ENCODE assay signal across 16 mouse cellular contexts in the genomic region with DNA sequence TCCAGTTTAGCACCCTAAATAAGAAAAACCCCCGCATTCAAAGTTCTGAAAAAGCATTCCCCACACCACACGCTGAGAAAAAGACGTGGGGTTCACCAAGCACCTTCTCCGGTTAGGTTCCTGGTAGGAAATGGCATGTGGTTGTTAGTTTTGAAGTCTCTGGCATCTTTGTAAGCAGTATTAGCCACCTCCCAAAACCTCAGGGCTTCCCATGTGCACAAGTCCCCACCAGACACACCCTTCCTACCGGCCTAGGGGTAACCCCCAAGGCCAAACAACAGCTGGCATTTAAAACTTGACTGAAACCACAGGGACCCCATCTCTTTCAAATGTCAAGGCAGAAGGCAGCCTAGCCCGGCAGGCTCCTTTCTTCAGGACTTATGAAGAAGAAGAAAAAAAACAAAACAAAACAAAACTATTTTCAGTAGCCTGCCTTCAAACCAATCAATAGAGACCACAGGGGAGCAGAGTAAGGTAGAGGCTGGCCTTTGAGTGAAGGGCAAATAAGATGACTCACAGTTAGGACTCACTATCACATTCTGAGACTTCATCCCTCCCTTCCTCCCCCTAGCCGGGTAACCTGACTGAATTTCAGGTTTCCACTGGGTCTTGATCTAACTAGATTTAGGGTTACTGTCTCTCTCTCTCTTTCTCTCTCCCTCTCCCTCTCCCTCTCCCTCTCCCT.
DNase-seq lines count a peak whose midpoint lies in the region; ATAC-seq lines count a peak whose summit lies in the region.
"Had no signal": no experiment of that assay in that cellular context is flagged by ENCODE, and none has a peak within 500 bp of the region (broad histone marks: within the 10 kb centered on the region; RNA-seq: fewer than 3 reads in every experiment).

No protein-coding gene starts in this region.

- peaks cover 52% of the 10 kb centered on the region for H3K4me1 ChIP-seq in embryonic facial prominence, embryonic 12.5 days

- intact Hi-C loops in heart, postnatal 36 days (cut with DNase I) = loop anchor here (5.0 kb wide), 1 partner anchor 39 kb away; no protein-coding TSS in a partner anchor

- peak; percentile 78 for ATAC-seq in CD4-positive, CD25-positive, alpha-beta regulatory T cell, adult 4 months
- ATAC-seq in embryonic facial prominence, embryonic 12.5 days (ENCODE audit: insufficient number of reproducible peaks, insufficient read depth, low FRiP score, low TSS enrichment) = no peak
- ATAC-seq in neutrophil, adult 5-6 weeks (ENCODE audit: extremely low read depth, insufficient number of reproducible peaks, low FRiP score, poor library complexity, severe bottlenecking) = peak; percentile 37; the same call in 1 of the 2 replicates
- ATAC-seq: intestine, embryonic 16.5 days had no signal

- no peaks in the 10 kb centered on the region for H3K27me3 ChIP-seq in embryonic facial prominence, embryonic 12.5 days
- H3K27me3 ChIP-seq: forebrain, embryonic 13.5 days; heart, embryonic 15.5 days had no signal

- 0 out of 2 replicates have a peak overlapping the region, but pooled peaks have one; percentile 84 for H3K27ac ChIP-seq in embryonic facial prominence, embryonic 12.5 days
- H3K27ac ChIP-seq: forebrain, embryonic 13.5 days; heart, embryonic 15.5 days; liver, embryonic 14.5 days; macrophage had no signal

- WGBS in embryonic facial prominence, embryonic 12.5 days = 28% methylated on average over 7 of the region's 7 CpGs

- no peak overlapping the region for H3K4me3 ChIP-seq in embryonic facial prominence, embryonic 12.5 days
- H3K4me3 ChIP-seq: forebrain, embryonic 13.5 days; myocyte had no signal

- no peaks in the 10 kb centered on the region for H3K36me3 ChIP-seq in embryonic facial prominence, embryonic 12.5 days
- H3K36me3 ChIP-seq: heart, embryonic 15.5 days had no signal

- no peak overlapping the region for H3K4me2 ChIP-seq in embryonic facial prominence, embryonic 12.5 days (replicated peaks)

- peak; percentile 88 for DNase-seq in A20 (ENCODE audit: low read depth, low spot score)
- DNase-seq in cerebellum, postnatal 4 days (ENCODE audit: low spot score in 2 of 2) = no peak
- DNase-seq in frontal cortex, adult 2 months (ENCODE audit: extremely low spot score in 1 of 2, low spot score in 1 of 2) = no peak
- DNase-seq in heart, postnatal 36 days = no peak
- DNase-seq: adrenal gland, postnatal 14 days; embryo, embryonic 11 days; gastrocnemius, postnatal 10 days had no signal

- no peaks in the 10 kb centered on the region for H3K9me3 ChIP-seq in embryonic facial prominence, embryonic 12.5 days
- H3K9me3 ChIP-seq: forebrain, embryonic 13.5 days; heart, embryonic 15.5 days had no signal

- H3K9ac ChIP-seq in embryonic facial prominence, embryonic 12.5 days = no peak overlapping the region
- H3K9ac ChIP-seq: heart, embryonic 15.5 days; liver, embryonic 14.5 days had no signal
